Mouse (Mus musculus): ENCODE measurements at regions not wholly inside any gene's neighbourhood (a gene's known extent, or its start where the extent isn't known, plus 50 kb on each side); places are given as distances from the start of the nearest gene placed in this dataset.

DNA sequence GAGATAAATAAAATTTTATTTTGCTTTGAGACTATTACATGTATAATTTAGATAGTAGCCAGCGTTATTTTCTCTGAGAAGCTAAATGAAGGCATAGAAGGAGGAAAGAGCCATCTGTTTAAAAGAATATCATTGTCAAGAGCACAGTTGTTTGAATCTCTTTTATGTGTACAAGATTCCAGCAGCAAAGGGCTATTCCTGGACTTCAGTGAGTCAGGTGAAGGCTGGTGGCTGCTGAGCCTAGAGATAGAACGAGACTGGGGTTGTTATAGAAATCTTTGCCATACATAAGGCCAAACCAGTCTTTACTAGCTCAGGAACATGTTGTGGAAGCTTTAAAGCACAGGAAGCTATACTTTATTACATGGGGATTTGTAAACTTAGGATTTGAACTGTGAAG, 261.6 kb downstream of the Adcyap1 start:
- DNase-seq (ENCODE audit: extremely low read depth, low read depth, low spot score), result no peak

DNA sequence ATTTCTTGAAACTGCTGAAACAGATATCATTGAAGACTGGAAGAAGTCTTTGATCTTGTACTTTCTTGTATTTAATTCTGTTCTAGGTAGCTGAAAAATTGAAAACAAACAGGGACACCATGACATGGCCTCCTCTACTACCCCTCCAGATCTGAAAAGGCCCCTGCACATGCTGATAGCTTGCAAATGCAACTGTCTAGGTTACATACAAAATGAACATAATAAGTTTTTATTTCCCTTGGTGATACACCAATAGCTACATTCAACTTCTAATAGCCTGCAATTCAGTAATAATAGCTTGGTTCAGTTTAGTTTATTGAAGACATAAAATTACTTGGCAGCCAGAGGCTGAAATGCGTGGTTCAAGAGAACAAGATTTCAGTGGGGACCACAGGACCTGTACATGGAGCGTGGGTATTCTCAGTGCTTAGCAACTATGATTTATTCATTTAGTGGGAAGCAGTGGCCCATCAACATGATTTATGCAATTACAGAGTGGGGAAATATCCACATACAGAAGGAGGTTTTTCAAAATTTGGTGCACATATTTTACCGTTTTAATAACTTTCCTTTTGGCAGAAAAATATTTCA, 264.9 kb downstream of the Adcyap1 start:
- DNase-seq (ENCODE audit: extremely low read depth, low read depth, low spot score), result no peak

DNA sequence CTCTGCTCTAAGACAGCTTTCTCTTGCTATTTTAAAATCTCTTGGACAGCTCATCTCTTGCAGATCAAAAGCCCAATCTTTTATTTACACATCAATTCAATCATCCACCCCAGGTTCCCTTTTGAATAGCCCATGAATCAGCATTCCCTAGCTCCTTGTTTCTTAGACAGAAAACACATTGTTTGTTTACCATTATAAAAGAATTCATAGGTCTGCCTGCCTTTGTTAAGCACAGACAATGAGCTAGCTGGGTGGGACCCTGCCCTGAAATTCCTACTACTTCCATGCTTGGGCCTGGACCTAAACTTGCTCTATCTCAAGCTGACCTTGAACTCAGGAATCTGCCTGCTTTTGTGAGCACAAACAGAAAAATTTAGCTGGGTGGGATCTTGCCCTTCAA, 283.6 kb downstream of the Adcyap1 start:
- no peak for DNase-seq (ENCODE audit: extremely low read depth, low read depth, low spot score)

DNA sequence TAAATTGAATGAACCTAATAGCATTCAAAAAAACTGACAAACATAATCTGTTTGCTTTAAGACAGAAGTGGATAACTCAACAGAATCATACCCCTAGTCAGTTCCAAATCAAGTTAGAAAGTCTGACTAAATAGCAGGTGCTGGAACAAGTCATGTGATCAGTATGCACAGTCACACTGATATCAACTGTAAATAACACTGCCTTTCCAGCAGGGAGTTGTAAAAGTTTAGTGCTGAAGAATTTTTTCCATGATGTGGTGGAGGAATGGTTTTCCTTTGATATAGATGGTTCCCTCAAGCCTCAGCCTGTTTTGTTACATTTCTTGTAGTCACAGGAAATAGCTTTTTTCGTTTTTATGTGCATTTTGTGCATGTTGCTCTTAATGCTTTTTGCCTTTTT, 285.7 kb downstream of the Adcyap1 start:
- DNase-seq (ENCODE audit: extremely low read depth, low read depth, low spot score), result no peak

DNA sequence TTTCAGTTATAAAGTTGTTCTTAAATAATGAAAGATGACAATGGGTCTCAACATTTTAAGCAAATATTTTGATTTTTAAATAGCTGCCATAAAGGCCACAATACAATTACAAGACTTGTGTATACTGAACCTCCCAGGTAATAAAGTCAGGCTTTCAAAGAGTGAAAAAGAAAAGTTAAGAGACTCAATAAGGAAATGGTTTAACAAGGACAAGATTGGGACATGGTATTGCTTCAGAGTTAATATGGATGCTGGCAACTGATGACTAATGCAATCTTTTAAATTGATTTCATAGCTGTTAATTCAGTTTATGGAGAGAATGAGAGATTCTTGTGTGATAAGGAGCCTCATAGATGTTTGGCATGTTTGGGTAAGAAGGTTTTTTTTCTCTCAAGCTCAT, 287.6 kb downstream of the Adcyap1 start:
- peak; percentile 16 for DNase-seq (ENCODE audit: extremely low read depth, low read depth, low spot score)

DNA sequence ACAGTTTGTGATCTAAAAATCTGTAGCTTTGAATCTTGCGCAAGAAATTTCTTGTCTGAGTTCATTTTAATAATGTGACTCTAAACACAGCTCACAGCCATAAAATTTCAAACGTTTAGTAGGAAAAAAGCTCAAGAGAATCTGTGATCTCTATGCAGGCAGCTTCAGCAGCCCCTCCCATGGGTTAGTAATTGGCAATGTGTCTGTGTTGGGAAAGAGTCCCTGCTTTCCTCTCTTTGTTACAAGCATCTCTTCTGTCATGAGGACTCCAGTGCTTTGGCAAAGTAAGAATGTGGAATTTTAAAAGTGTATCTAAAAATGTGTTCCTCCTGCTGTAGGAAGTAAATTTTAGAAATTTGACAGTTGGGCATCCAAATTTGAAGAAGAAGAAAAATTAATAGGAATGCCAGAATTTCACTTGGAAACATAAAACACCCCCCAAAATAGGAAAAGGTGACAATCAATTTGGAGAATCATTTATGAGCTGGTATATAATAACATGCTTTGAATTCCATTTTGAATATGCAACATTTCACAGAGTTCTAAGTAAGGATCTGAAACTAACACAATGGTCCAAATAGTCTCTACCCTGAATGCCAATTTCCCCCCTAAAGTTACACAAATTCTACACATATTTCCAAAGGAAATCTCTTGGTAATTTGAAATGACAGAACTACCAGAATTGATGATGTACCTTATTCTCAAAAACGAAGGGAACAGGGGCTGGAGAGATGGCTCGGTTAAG, 291.3 kb downstream of the Adcyap1 start:
- DNase-seq (ENCODE audit: extremely low read depth, low read depth, low spot score), result no peak

DNA sequence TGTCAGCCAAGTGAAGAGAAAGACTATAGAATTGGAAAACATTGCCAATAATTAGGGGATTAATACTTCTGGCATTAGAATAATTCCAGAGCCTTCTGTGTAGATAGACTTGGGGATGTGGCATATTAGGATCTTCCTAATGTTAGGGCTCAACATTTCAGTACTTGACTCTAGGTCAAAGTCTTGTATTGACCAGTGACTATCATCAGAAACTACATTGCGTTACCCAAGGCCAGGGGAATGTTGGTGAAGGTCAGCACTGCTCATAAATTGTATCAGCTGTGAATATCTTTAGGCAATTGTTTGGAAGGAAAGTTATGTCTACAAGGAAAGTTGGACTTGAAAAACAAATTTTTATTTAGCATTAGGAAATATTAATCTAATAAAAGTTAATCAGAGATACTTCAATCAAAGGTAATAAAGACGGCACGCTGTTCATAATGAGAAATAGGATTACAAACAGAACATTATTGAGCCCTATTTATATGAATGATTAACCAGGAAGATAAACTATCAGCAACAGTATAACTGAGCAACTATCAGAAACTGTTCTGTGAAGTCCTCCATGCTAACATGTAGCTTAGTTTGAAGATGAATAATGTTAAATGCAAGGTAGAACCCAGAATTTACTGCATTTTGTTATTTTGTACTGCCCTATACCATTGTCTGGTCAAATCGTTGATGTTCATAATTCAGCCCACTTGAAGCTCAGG, 310.2 kb downstream of the Adcyap1 start:
- no peak for DNase-seq (ENCODE audit: extremely low read depth, low read depth, low spot score)

DNA sequence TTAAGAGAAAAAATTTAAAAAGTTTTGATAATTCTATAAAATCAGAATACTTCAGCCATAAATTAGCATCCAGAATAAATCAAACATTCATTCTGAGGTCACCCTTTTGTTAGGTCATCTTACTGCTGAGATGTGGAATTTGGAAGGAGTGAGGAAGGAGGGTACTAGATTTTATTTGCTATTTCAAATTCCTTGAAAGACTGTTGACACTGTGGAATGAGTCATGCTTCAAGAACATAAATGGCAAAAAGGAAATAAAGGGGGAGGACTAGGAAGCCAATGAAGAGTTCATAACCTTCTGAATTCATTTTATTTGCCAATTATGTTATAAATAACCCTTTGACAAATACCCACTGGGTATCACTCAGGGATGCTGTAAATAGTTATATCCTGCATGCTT, 324.6 kb downstream of the Adcyap1 start:
- no peak for DNase-seq (ENCODE audit: extremely low read depth, low read depth, low spot score)

DNA sequence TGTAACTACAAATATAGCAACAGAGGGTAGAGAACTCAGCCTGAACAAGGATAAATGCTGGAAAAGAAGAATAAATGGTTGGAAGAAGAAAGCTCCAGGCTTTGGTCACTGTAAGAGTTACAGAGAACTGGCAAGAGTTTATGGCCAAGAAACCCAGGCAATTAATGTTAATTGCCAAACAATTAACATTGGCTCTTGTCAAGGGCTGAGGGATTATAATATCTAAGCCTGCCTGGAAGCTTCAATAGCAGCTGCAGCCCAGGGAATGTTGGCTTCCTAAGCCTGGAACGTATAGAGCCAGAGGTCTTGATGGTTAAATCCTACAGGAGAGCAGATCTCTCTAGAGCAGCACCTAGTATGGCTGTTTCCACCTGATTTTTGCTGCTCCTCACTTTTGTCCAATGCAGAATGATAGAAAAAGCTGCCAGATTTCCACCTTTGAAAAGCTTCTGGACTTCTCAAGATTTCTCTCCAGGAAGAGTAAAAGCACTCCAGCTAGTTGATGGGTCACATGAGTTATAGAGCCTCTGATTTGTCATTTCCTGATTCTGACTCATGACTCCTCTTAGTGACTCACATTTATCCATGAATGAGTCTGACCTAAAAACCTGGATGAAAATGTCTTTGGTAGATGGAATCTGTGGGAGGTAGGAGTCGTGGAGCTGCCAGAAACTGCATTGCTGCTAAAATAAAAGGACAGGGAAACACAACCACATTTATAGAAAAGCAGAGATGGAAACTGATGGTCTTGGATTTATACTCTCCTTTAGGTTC, 327.2 kb downstream of the Adcyap1 start:
- peak; percentile 69 for DNase-seq (ENCODE audit: extremely low read depth, low read depth, low spot score)

DNA sequence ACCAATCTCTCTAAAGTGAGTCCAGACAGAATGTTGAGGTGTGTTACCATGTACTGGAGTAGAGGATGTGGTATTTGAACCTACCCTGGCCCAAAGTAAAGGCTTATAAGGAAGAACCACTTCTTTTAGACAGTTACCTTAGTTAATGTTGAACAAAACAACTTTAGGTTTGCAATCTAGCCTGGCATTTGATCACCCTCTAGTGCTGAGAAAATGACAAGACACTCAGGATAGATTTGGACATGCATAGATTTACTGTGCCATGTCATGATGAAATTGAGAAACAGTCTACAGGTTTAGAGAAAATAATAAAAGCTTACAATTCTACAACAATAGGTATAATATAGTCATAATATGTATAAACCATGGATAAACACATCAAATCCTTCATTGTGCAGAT, 333.7 kb downstream of the Adcyap1 start:
- DNase-seq (ENCODE audit: extremely low read depth, low read depth, low spot score), result no peak

DNA sequence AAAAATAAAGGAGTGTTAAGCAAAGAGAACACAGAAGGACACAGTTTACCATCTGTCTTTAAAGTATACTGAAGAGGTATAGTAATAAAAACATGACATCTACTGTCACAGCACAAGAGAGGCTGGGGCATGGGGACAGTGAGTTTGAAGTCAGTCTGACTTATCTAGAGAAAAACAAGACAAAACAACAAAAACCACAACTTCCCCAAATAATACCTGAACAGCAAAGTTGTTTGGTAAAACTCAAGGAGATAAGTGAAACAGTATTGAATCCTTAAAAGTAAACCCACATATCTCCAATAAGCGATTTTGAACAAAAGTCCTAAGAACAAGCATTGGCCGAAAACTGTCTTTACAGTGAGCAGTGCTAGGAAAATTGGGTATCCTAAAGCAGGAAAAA, 336.1 kb downstream of the Adcyap1 start:
- no peak for DNase-seq (ENCODE audit: extremely low read depth, low read depth, low spot score)

DNA sequence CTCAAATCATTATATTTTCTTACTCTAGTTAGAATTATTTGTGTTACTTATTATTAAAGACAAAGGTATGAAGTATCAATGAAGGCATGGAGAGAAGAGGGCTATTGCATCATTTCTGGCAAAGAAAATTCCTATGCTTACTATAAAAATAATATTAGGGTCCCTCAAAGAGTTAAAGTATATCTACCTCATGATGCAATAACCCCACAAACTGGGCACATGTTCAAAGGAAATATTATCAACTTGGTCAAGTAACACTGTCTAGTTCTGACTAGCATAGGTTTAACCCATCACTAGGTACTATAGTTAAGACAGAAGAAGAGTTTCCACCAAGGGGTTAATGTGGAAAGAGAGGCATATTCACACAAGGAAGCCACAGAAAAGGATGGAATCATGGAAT, 336.9 kb downstream of the Adcyap1 start:
- no peak for DNase-seq (ENCODE audit: extremely low read depth, low read depth, low spot score)

DNA sequence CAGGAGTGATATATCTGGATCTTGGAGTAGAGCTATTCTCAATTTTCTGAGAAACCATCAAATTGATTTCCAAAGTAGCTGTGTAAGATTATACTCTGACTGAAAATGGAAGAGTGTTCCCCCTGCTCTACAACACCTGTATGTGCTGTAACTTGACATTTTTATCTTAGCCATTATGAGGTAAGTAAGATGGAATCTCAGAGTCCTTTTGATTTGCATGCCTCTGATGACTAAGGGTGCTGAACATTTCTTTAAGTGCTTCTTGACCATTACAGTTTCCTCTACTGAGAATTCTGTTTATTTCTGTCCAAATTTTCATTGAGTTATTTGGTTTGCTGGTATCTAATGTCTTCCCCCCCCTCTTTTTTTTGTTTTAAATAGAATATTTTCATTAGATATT, 343.0 kb downstream of the Adcyap1 start:
- DNase-seq (ENCODE audit: extremely low read depth, low read depth, low spot score), result no peak

DNA sequence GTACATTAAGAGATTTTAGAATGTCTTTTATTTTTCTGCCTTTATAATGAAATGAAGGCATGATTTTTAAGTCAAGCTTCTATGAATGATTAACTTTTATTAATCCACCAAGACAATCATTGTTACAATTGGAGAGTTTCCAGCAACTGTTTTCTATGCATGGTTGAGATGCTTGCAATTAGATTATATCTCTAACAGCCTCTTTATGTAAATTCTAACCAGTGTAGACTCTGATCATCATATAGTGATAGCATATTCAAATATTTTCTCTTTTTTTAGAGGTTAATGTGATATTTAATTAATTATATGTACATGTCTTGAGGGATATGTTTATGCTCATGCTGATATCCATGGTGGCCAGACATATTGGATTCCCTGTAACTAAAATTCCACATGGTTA, 351.5 kb downstream of the Adcyap1 start:
- no peak for DNase-seq (ENCODE audit: extremely low read depth, low read depth, low spot score)

DNA sequence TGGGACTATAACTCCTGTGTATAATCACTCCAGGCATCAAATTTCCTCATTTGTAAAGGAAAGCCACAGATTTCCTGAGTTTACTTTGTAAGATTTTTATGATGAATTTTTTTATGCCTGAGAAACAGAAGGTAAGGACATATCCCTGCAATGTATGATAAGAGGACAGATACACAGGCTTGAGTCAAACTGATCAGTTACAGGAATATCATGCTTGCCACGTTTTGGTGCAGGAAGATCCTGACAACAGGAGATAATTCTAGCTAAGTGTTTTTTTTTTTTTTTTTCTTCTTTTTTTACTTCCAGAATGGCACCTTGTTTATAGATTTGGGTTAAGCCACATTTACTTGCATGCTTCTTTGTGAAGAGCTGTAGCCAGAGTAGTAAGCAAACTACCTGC, 357.1 kb downstream of the Adcyap1 start:
- no peak for DNase-seq (ENCODE audit: extremely low read depth, low read depth, low spot score)

DNA sequence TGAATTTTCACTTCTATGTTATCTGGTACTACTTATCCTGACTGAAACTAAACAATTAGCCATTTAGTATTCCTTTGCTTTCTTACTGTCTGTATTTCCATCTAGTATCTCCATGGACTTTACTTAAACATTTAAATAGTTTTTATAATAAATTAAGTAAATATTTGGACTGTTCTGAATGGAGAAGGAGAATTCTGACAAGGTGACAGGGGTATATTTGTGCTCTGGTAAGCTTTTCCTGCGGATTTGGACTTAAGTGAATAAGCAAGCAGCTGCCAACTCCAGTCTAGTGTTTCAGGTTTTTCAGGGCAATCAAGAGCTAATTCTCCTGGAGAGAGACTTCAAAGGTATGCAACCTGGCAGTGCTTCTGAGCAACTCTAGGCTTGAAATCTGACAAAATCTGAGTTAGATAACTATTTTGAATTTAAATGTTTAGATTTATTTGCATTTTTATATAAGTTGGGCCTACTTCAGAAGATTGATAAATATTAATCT, 364.5 kb downstream of the Adcyap1 start:
- peak; percentile 82 for DNase-seq (ENCODE audit: extremely low read depth, low read depth, low spot score)

DNA sequence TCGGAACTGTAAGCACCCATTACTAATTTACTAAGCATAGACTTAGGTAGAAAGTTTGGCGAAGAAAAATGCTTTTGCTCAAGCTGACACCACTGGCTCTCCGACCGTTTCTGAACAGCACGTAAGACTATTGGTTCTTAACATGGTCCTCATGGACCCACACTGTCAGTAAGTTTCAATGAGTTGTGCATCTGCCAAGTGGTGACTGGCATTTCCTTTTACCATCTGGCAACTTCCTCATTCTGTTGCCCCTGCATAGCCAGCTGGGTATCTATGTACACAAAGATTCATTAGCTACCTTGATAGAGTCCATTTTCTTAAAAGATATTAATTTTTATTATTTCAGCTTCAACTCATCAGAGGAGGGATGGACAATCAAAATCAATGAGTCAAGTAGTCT, 381.2 kb downstream of the Adcyap1 start:
- DNase-seq (ENCODE audit: extremely low read depth, low read depth, low spot score), result no peak

DNA sequence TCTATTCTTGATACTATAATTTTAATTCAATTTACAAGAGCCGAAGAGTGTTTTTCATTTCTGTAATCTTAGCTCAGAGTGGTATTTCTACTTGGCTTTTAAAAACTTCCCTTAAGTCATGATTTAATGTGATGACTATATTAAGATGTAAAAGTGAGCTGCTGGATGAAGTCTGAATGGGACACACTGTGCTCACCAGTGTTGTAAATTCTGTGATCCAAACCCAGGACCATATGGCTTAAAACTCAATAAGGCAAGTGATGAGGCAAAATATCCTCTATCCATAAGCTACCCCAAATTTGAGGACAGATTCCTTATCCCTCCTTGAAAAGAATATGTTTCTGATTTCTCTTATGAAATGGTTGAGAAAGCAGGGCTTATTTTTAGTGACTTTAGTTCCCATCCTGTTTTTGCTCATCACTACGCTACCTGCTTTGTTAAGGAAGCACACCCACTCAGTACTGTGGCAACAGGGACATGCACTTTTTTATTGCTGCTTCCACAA, 399.4 kb downstream of the Adcyap1 start:
- no peak for DNase-seq (ENCODE audit: extremely low read depth, low read depth, low spot score)

DNA sequence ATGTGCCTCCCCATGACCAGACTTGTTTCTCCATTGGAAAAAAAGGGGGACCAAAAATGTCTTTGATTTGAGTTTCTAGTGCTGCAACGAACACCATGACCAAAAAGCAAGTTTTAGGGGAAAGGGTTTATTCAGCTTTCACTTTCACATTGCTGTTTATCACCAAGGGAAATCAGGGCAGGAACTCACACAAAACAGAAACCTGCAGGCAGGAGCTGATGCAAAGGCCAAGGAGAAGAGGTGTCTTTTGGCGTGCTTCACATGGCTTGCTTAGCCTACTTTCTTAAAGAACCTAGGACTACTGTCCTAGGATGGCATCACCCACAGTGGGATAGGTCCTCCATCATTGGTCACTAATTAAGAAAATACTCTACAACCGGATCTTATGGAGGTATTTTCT, 401.4 kb downstream of the Adcyap1 start:
- DNase-seq (ENCODE audit: extremely low read depth, low read depth, low spot score), result no peak

DNA sequence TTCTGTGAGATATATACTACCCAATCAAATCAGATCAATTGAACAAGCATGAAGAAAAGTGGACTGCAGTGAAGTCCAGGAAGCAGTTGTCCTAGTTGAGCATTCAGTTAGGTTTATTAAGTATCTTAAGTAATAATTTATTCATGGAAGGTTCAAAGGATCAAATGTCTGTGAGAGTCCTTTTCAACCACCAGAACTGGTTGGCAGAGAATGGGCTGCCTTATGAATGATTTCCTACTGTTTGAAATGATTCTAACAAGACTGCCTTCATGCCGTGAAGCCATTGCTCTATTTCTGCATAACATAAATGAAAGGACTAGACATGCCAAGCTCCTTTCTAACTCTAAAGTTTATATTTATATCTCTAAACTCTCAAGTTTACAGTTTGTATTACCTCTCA, 410.4 kb downstream of the Adcyap1 start:
- DNase-seq (ENCODE audit: extremely low read depth, low read depth, low spot score), result no peak

DNA sequence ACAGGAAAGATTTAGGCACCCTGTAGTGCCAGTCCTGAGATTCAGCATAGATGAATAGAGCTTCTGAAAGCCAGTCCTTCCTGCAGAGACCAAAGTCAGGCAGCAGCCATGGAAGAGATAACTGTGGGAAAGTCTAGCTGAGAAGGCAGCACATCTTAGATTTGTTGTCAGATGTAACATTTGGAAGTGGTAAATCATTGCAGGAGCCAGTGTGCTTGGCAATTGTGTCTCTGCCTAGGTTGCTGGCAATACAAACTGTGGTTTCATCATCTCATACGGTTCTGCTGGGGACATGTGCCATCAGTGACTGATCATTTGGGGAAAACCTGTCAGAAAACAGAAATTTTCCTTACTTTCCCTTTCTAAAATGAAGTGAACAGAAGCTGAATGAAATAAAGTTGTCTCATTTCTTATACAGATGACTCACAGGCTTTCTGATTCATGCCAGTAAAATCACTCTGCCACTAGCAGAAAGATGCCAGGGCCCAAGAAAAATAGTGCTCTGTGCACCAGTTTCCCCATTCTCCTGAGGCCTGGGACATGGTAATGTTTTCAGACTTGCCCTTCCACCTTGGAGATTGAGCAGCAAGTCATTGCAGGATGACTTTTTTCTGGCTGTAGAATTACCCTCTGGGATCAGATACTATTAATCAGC, 411.3 kb downstream of the Adcyap1 start:
- DNase-seq (ENCODE audit: extremely low read depth, low read depth, low spot score), result no peak
